Mouse (Mus musculus) kidney, adult 2 months (tissue): ENCODE results near the gene Ankle1.

Experiments used
- CTCF ChIP-seq: fragments of 200-500 bp; conservative IDR thresholded peaks from 2 replicates; pipeline ENCODE4 v1.5.1; 2011; ENCODE audit warnings: low read depth, mild to moderate bottlenecking, control low read depth, low read length, moderate library complexity, mixed read lengths; ENCODE audit not compliant: insufficient read depth, insufficient read length
- POLR2A ChIP-seq: fragments of 200-500 bp; IDR thresholded peaks from one replicate; pipeline ENCODE4 v1.6.1; 2011; ENCODE audit warnings: low read depth, low read length, control low read depth

DNA sequence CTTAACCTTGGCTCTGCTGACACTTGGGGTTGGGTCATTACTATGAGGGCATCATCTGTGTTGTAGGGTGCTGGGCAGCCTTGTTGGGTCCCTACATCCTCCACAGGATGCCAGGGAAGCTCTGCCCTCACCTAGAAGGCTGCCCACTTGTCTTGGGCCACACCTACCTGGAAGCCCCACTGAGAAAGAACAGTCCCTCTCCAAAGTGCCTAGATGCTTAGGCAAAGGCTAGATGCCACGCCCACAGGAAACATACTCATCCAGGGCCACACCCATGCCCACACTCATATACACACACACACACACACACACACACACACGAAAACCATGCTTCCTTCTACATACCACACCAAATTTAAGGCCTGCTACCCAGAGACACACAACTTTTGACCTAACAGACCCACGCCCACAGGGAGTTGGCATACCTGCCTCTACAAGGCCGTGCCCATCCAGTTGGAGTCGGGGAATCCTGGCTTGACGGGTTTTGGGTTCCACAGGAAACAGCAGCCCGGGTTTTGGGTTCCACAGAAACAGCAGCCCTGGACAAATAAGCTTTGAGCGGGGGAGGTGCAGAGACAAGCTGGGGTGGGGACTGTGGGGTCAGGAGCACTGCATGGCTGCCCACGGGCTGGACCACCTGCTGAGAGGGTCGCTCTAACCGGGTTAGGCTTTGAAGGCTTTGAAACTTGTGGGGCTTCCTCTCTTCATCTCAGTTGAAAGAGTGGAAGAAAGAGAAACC is 5.9 kb downstream of the Ankle1 start:
- no peak for TF ChIP-seq CTCF
- TF ChIP-seq POLR2A, result no peak
